19 mouse cellular contexts compared by ENCODE assay signal in genomic region chr9:42077112-42077845, GRCm38 (mm10).
"Had no signal": no experiment of that assay in that cellular context is flagged by ENCODE, and none has a peak within 500 bp of the region (broad histone marks: within the 10 kb centered on the region; RNA-seq: fewer than 3 reads in every experiment).

No protein-coding gene starts in this region.

- H3K27ac ChIP-seq: lung, embryonic 15.5 days; midbrain, embryonic 10.5 days; midbrain, embryonic 12.5 days; neural tube, embryonic 13.5 days; neural tube, embryonic 15.5 days; stomach, embryonic 15.5 days; stomach, postnatal 0 days had no signal

- DNase-seq: lung, adult 18-20 months; lung, postnatal 14 days; lung, postnatal 36 days; midbrain, embryonic 14.5 days; retina, postnatal 1 day; right cerebral cortex, adult 18-20 months; right cerebral cortex, postnatal 25 days; thymus, adult 2 months; thymus, postnatal 25 days; thymus, postnatal 4 days had no signal

- H3K4me1 ChIP-seq: neural tube, embryonic 15.5 days; stomach, embryonic 15.5 days had no signal

- H3K9ac ChIP-seq: lung, embryonic 15.5 days; midbrain, embryonic 12.5 days; neural tube, embryonic 13.5 days; neural tube, embryonic 15.5 days; stomach, embryonic 15.5 days had no signal

- ATAC-seq: midbrain, embryonic 16.5 days had no signal

- H3K36me3 ChIP-seq: midbrain, embryonic 10.5 days; midbrain, embryonic 12.5 days; stomach, embryonic 15.5 days had no signal

- H3K4me2 ChIP-seq: lung, embryonic 15.5 days; midbrain, embryonic 12.5 days; neural tube, embryonic 13.5 days; neural tube, embryonic 15.5 days; stomach, embryonic 15.5 days had no signal

- H3K27me3 ChIP-seq: lung, embryonic 15.5 days; midbrain, embryonic 12.5 days; neural tube, embryonic 13.5 days; neural tube, embryonic 15.5 days; stomach, embryonic 15.5 days had no signal

- H3K9me3 ChIP-seq: lung, embryonic 15.5 days; midbrain, embryonic 10.5 days; midbrain, embryonic 12.5 days; neural tube, embryonic 13.5 days; neural tube, embryonic 15.5 days; stomach, embryonic 15.5 days had no signal

- H3K4me3 ChIP-seq: lung, embryonic 15.5 days; midbrain, embryonic 10.5 days; midbrain, embryonic 12.5 days; myocyte; neural tube, embryonic 13.5 days; neural tube, embryonic 15.5 days; stomach, embryonic 15.5 days had no signal
